Mouse (Mus musculus): ENCODE measurements around the gene Tmem59l.

The Tmem59l gene

GRCm38 (mm10) chr8:70507027-70507393 is 19.9 kb upstream of the Tmem59l start:
- DNase-seq (ENCODE audit: low read depth, low spot score): no peak

GRCm38 (mm10) chr8:70506328-70507026 is 19.3 kb upstream of the Tmem59l start, which contains the start of gene Rex1bd:
TSS of gene Rex1bd (minus strand) at chr8:70506752.
- peak; percentile 76 for DNase-seq (ENCODE audit: low read depth, low spot score)

- no peak for DNase-seq (ENCODE audit: low read depth, low spot score)
Measured at GRCm38 (mm10) chr8:70505698-70506327, 18.7 kb upstream of the Tmem59l start.

- DNase-seq (ENCODE audit: low read depth, low spot score): no peak
Measured at GRCm38 (mm10) chr8:70504851-70505250, 17.7 kb upstream of the Tmem59l start.

GRCm38 (mm10) chr8:70504291-70504716 is 17.1 kb upstream of the Tmem59l start:
- DNase-seq (ENCODE audit: low read depth, low spot score): no peak

GRCm38 (mm10) chr8:70503062-70503750 is 16.0 kb upstream of the Tmem59l start:
- no peak for DNase-seq (ENCODE audit: low read depth, low spot score)

GRCm38 (mm10) chr8:70502540-70502939 is 15.4 kb upstream of the Tmem59l start:
- DNase-seq (ENCODE audit: low read depth, low spot score): no peak

- no peak for DNase-seq (ENCODE audit: low read depth, low spot score)
Measured at GRCm38 (mm10) chr8:70501820-70502529, 14.8 kb upstream of the Tmem59l start.

GRCm38 (mm10) chr8:70500386-70501301 is 13.5 kb upstream of the Tmem59l start:
- no peak for DNase-seq (ENCODE audit: low read depth, low spot score)

GRCm38 (mm10) chr8:70495771-70496062 is 8.6 kb upstream of the Tmem59l start:
- DNase-seq (ENCODE audit: low read depth, low spot score): no peak

GRCm38 (mm10) chr8:70495001-70495770 is 8.0 kb upstream of the Tmem59l start:
- DNase-seq (ENCODE audit: low read depth, low spot score): no peak

- no peak for DNase-seq (ENCODE audit: low read depth, low spot score)
Measured at GRCm38 (mm10) chr8:70494416-70494945, 7.3 kb upstream of the Tmem59l start.

GRCm38 (mm10) chr8:70493692-70494415 is 6.7 kb upstream of the Tmem59l start:
- no peak for DNase-seq (ENCODE audit: low read depth, low spot score)

GRCm38 (mm10) chr8:70492664-70493640 is 5.8 kb upstream of the Tmem59l start, which contains the start of gene Crlf1:
TSS of gene Crlf1 (plus strand) at chr8:70493158.
- no peak for DNase-seq (ENCODE audit: low read depth, low spot score)

- no peak for DNase-seq (ENCODE audit: low read depth, low spot score)
Measured at GRCm38 (mm10) chr8:70490880-70491495, 3.8 kb upstream of the Tmem59l start.

GRCm38 (mm10) chr8:70490061-70490879 is 3.1 kb upstream of the Tmem59l start:
- DNase-seq (ENCODE audit: low read depth, low spot score): no peak

- no peak for DNase-seq (ENCODE audit: low read depth, low spot score)
Measured at GRCm38 (mm10) chr8:70489576-70489975, 2.4 kb upstream of the Tmem59l start.
